Mouse (Mus musculus) erythroid progenitor cell, adult 5-6 weeks (primary cell): ENCODE data around the gene E130208F15Rik. TPM values are rescaled to one million over a fixed set of nuclear protein-coding genes. Genes with fewer than 3 reads are reported as not detected.
A peak's percentile ranks its signal among the peaks of the same experiment; 100 is the strongest.

Experiments
- ATAC-seq: replicated peaks from 2 replicates; pipeline ENCODE4 v1.8.0; 2016; ENCODE audit warnings: moderate number of reproducible peaks, mild to moderate bottlenecking, moderate TSS enrichment, inconsistent platforms; ENCODE audit not compliant: poor library complexity, low FRiP score, severe bottlenecking
- total RNA-seq, 2 experiments: library from RNA; stranded (forward) in 1 of 2; stranded (reverse) in 1 of 2; fragments of 150-400 nt in 1 of 2; fragments of 186-747, 209-891 nt in 1 of 2; gene quantifications; 2 replicates each; pipeline versions ENCODE4 v1.2.3 to v1.2.4; 2015 to 2017; ENCODE audit warnings: low replicate concordance in 2 of 2

Gene E130208F15Rik
- total RNA-seq, 2 experiments from 2014 or later = not detected

DNA sequence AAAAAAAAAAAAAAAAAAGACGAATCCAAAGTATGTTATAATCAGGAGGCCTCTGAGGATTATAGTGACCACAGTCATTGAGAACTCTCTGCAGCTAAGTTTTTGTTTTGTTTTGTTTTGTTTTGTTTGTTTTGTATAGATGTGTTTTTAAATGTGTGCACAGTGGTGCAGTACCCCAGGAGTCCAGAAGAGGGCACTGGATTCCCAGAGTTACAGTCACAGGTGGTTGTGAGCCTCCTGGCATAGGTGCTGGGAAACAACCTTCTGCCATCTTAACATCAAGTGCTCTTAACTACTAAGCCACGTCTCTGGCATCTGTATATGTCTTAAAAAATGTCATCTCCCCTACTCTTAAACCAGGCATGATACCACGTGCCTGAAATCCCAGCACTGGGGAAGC, 20.6 kb upstream of the E130208F15Rik start:
- ATAC-seq = peak; percentile 69

DNA sequence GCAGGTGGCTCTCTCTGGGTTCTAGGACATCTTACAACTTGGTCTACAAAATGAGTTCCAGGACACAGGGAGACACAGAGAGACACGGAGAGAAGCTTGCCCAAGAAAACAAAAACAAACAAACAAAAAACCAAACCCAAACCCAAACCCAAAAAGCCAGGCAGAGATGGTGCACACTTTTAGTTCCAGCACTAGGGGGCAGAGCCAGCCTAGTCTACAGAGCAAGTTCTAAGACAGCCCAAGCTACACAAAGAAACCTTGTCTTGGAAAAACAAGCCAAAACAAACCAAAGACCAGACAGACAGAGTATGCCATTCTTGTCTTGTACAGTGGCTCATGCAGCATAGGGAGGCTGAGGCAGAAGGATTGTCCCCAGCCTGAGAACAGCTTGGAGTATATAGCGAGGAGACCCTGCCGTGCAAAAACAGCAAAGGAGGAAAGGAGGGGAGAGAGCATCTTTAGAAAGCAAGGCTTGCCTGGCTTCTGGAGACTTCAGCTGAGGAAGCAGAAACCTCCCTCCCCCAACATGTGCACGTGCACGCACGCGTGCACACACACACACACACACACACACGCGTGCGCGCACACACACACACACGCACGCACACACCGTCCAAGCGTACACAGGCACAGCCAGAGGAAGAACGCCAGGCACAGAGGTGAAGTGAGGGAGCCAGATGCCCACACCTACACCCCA, 15.3 kb upstream of the E130208F15Rik start:
- no peak for ATAC-seq

DNA sequence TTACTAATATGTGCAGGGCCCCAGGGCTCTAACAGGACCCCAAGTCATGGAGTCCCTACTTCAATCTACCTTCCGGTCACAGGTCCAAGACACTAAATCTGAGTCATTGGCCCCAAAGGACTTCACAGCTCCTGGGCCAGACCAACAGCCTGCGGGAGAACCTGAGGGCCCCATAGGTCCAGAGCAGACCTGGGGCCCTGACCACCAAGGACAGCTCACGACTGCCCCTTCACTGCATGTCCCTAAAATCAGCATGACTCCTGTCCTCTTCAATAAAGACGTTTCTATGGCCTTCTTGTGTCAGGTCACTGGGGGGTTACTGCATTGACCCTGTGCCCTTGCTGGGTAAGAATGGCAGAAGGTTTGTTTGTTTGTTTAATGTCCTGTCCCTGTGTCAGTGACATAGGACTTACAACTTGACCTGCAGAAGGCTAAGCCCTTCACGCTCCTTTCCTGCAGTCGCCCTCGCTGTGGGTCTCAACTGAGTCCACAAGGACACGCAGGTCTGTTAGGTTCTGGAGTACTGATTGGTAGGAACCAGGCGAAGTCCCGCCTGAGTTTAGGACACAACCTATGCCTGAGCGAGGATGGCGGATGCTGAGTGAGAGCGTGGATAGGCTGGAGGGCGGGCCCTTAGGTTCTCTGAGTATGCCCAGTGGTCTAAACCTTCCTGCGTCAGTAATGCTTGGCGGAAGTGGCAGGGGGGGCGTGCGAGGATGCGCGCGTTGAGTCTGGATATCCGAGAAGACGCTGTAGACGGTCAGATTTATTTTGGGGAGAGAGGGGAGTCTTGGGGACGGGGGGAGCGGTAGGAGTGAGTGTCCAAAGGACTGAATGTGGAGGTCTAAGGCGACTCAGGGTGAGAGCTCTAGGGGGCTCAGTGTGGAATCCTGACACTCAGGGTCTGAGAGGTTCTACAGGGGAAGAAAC, 13.2 kb upstream of the E130208F15Rik start, which contains the start of gene Alkbh6:
Gene Alkbh6, plus strand, starts transcription at position 642 of the 930 bp plus-strand sequence.
- ATAC-seq = peak; percentile 90

DNA sequence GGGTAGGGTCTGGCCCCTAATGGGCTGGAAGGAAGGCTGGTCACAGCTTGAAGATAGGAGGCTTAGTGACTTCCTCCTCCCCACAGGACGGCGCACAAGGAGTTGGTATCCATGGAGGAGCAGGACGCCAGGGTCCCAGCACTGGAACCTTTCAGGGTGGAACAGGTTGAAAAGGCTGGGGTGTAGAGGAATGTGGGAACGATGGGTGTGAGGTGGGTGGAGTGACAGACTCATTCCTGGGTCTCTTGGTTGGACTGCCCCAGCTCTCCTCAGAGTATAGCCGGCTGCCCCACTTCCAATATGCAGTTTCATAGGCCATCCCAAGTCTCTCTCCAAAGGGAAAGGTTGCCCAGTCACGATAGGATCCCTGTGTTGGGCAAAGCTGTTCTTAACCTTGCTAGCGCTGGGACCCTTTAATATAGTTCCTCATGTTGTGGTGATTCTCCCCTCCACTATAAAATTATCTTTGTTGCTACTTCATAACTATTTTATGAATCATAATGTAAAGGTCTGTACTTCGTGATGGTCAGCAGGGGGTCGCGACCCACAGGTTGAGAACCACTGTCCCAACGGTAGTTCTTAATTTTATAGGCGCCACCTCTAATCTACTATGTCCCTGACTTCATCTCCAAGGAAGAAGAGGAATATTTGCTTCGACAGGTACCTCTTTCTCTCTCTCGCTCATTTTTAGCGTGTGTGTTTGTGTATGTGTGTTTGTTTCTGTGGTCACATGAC, 12.0 kb upstream of the E130208F15Rik start:
- no peak for ATAC-seq

DNA sequence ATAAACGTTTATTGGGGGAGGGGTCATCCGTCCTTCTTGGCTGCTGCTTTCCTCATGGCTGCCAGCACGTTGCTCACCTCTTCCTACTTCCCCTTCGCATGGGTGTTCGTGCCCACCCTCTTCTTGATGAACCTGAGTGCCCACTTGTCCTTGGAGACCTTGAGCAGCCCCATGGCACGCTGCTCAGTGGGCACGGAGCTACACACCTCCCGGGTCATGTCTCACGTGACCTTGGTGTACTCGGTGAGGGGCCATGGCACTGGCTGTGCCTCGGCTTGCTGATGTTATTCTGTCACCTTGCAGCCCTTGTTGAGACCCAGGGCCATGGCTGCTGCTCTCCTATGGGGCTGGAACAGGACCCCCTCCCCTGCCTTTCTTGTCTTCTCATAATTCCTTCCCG, 11.4 kb upstream of the E130208F15Rik start:
- ATAC-seq = no peak

DNA sequence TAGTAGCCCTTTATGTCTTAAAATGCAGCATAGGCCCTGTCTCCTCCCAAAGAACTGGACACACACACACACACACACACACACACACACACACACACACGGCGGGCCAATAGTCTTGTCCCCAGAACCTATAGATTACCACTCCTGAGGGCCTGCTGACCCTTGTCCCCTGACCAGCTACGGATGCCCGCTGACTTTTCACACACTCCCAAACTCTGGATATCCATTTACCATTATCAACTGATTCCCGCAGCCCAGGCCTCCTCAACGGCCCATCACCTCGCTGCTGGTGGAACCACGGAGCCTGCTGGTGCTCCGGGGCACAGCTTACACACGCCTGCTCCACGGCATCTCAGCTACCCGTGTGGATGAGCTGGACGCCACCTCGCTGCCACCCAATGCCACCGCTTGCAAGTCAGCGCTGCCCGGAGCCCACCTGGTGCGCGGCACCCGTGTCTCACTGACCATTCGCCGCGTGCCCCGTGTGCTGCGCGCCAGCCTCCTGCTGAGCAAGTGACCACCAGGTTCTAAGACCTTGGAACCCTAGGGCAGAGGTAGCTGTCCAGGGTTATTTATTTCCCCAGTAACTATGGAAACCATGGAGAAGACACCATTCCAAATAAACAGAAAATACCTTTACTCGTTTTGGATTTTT, 7.7 kb upstream of the E130208F15Rik start:
- ATAC-seq = no peak

DNA sequence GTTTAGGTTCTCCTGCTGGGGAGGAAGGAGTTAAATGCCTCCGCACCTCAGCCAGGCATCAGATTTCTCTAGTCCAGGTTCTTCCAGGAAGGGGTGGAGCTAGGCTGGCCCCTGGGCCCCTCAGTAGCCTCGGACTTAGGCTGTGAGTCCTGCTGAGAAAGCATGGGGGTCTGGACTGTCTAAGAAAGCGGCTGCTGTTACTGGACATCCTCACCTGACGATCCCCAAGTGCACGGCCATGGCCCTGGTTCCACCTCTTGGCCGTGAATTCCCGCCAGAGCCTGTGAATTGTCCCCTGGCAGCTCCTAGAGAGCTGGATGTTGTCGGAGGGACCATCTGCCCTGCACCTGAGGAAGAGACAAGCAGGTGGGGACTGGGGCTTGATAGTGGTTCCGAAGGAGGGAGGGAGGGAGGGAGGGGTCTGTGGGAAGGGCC, 6.8 kb upstream of the E130208F15Rik start, which contains the start of gene Syne4:
Gene Syne4, plus strand, starts transcription at position 87 of the 435 bp plus-strand sequence.
- no peak for ATAC-seq

DNA sequence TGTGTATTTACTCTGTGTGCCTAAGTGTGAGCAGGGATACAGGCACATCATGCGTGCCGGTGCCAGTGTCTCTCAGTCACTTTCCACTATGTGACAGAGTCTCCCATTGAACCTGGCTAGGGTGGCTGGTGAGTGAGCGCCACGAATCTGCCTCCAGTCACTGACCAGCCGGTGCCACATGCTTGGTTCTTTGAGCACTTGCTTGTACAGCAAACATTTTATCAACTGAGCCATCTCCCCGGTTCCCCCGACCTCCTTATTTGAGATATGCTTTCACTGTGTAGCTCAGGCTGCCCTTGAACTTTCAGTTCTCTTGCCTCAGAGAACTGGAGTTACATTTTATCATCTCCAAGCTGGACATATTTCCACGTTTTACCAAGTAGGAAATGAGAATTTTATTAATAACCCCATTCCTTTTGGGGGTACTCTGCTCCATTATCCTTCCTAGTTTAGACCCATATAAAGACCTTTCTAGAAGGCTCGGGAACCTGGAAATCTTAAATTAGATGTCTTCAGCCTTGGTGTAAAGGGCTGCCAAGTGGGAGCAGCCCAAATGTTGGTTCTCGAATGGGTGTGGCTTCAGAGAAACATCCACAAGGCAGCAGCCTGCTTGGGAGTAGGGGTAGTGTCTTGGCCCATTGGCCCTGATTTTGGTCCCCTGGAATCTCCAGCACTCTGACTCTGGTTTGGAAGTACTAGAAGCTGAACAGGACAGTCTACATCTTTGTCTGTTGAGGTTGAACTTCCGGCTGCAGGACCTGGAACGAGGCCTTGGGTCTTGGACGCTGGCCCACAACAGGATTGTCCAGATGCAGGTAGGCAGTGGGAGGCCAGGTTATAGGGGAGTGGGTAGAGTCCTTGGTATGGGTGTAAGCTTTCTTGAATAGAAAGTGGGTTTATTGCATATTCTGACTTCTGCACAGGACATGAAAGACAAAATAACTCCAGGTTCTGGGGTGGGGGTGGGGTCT, 5.7 kb upstream of the E130208F15Rik start:
- ATAC-seq = no peak

DNA sequence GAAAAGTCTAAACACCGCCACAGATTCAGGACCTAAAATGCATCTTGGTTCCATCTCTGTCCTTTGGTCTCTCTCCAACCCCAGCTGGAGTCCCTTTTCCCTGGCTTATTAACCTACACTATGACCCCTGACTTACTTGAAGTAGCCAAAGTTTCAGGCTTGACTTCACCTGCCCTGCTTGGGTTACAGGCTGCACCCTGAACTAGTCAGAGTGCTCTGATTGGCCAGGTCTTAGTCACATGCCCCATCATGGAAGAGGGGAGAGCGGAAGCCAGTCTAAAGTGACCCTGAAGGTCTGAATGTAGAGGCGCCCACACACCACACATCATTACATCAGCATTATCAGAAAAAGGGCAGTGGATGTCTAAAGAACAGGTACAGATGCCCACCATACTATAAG, 3.4 kb upstream of the E130208F15Rik start:
- ATAC-seq = no peak

DNA sequence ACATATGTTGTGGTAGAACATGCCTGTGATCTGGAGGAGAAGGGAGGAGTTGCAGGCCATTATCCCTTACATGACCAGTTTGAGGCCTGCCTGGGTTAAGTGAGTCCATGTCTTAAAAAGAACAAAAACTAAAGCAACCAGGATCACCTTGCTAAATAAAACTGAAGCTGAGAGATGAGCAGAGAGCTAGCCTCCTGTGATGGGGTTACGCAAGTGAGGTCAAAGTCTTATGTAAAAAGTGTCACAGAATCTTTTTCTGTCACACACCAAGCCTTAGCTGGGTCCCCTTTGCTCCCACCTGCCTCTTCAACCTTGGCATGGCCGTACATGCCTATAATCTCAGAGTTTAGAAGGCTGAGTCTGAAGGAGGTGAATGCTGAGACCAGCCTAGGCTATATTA, 594 bp upstream of the E130208F15Rik start:
- ATAC-seq = no peak

DNA sequence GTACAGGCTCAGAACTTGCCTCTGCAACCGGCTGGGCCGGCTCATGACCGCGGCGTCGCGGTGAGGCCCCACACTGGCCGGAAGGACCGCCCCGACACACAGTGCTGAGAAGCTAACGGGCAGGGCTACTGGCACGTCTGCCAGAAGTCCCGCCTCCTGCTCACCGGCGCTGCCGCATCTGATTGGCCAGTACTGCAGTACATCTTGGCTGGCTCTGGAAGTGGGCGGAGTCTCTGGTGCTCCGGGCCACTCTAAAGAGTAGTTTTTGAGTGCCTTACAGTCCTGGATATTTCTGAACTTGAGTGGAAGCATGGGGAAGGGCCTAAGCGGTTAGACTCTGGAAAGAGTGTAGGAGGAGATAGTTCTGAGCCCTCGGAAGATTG, 736 bp downstream of the E130208F15Rik start:
- ATAC-seq = peak; percentile 98

DNA sequence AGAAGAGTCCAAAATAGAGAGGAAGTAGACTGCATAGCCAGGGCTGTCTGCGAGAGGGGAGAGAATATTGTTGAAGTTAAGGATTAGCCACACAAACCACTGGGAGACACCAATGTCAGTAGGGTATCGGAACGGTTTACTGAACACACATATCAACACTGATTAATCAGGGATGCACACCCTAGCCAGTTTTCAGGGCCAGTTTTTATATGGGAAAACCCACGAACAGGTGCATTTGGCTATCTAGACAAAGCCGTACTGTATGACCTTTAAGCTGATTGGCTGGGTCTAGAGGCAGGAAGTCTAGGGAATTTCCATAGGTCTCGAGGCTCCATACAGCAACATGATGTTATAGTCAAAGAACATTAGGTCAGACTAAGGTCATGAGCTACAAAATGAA, 1.3 kb downstream of the E130208F15Rik start:
- ATAC-seq = no peak

DNA sequence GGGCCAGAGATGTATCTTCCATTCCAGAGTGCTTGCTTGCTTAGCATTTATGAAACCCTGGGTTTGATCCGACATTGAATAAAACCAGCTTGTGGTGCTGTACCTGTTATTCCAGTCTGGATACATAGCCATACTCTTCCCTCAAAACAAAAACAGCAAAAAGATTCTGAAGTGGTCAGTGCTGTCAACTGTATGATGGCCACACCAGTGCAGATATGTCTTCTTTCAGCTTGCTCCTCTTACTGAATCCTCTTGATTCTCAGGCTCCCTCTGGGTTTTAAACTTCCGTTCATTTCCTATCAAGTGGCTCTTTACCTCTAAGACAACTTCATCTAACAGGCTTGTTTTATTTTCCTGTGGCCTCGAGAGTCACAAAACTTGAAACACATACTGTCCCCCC, 2.3 kb downstream of the E130208F15Rik start, which contains the start of gene Sdhaf1:
Gene Sdhaf1, minus strand, starts transcription at position 101 of the 400 bp plus-strand sequence.
- no peak for ATAC-seq

DNA sequence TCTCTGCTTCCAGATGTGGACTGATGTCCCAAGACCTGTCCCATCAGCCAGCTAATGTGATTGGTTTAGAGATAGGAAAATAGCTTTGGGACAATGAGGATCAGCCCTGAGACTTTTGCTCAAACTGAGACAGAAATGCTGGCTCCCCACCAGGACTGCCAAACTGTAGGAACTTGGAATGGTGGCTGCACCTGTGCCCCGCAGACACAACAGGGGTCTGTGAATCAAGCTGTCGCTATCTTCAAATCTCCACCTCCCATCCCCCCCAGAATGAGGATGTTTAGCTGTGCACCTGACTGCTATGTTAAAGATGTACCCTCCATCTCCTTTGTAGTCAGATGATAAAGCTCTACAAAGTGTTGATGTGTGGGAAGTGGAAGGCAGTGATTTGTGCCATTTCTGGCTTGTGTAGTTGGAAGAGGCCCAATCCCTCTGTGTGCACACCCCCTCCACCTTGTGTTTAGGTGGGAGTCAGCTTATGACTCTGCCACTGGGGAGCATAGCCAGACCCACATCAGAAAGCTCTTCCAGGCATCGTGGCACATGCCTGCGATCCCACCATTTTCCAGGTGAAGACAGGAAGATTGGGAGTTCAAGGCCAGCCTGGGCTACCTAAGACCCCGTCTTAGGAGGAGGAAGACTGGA, 2.9 kb downstream of the E130208F15Rik start:
- no peak for ATAC-seq

DNA sequence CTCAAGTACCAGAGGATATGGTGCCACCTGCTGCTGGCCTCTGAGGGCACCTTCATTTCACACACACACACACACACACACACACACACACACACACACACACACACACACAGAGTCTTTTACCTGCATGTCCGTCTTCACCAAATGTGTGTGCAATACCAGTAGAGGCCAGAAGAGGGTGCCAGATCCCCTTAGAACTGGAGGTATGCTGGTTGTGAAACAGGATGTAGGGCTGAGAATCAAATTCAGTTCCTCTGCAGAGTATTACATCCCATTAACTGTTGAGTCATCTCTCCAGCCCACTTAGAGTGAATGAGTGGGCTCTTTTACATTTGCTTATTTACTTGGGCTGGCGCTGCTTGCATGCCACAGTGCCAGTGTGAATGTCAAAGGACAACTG, 3.8 kb downstream of the E130208F15Rik start:
- ATAC-seq = no peak

DNA sequence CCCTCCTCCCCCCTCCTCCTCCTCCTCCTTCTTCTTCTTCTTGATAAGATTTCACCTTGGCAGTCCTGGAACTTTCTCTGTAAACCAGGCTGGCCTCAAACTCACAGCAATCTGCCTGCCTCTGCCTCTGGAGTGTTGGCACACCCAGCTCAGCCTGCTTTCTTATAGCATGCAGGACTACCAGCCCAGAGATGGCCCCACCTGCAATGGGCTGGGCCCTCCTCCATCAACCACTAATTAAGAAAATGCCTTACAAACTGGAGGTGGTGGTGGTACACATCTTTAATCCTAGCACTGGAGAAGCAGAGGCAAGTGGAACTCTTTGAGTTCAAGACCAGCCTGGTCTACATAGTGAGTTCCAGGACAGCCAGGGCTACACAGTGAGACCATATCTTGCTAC, 4.9 kb downstream of the E130208F15Rik start:
- no peak for ATAC-seq

DNA sequence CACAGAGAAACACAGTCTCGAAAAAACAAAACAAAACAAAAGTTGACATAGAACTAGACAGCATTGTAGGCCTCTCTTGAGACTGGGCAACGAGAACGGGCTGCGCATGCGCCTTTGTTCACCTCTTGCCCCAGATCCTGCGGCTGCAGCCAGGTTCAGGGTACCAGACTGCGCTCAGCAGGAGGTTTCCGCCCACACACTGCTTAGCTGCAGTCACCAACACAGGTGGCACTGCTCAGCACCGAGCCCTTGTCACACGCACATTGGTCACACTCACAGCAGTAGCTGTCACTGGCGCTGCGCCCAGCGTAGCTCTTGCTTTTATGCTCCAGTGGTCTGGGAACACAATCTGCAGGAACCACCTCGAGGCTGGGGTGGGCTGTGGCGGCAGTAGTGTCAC, 5.6 kb downstream of the E130208F15Rik start:
- no peak for ATAC-seq

DNA sequence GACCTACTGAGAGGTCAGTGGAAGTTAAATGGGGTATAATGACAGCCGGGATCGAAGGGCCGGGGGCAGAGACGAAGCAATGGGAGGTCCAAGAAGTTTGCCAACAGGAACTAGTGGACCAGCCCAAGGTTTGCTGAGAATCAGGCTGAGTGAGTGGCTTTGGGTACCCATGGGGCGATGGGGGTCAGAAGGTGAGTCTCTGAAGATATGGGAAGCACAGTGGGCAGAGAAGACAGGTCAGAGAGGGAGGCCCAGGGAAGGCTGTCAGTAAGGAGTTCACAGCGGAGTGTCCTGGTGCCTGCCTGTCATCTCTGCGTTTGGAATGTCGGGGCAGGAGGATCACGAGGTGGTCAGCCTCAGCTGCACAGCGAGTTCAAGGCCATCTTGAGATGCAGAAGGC, 6.8 kb downstream of the E130208F15Rik start:
- no peak for ATAC-seq
